Mouse (Mus musculus): Measurements from ENCODE around the gene Cks1b. TPM values are rescaled to one million over a fixed set of nuclear protein-coding genes. Genes with fewer than 3 reads are reported as not detected.
A peak's percentile ranks its signal among the peaks of the same experiment; 100 is the strongest.

The Cks1b gene
- total and polyA plus RNA-seq, 3 experiments, result 173 to 270 (median 268) TPM

DNA sequence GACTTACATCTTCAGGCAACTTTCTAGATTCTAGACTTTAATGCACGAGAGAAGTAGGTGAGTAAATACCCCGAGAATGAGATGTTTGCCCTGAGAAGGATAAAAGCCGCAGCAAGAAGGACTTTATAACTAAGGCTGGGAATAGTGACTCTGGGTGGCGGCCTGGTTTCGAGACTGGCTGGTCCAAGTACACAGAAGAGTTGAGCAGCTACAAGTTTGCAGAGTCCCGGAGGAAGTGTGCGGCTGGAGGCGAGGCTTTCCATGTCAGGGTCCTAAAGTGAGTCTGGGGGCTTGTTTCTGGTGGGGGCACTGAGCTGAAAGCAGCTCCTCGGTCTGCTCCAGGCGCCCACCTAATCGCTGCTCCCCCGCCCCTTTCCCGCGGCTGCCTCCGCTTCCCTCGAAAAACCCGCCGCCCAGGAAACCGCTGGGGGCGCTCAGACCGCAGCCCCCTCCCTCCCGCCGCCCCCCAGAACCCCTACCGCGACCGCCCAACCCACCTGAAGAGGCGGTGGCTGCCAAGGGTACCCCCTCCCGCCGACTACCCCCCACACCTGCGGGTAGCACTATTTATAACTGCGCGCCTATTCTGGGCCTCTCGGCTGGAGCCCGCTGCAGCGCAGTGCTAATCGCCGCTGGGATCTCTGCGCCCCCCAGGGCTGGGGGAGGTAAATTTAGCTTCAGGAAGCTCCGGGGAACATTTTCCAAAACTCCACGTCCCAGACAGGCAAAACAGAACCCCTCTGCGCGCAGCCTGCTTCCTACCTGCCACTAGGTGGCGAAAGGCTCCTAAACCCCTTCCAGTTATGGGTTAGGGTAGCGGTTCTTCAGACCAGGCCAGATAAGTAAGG lies 22.2 kb downstream of the Cks1b start:
- Histone ChIP-seq H3K9ac (ENCODE audit: insufficient read depth, low read depth) (peak overlapping the region; percentile 55), H3K9me3 (replicated peaks; ENCODE audit: low read length) (no peaks in the 10 kb centered on the region), H3K4me2 (ENCODE audit: insufficient read depth, low read depth, poor library complexity, severe bottlenecking) (peak overlapping the region; percentile 94), H3K4me1 (ENCODE audit: control insufficient read depth in 1 of 2, insufficient read depth in 2 of 2) (peaks cover 0 to 34% of the 10 kb centered on the region in 2 experiments; a peak in 3 of 4 replicates), H3K79me2 (replicated peaks; ENCODE audit: control insufficient read depth, extremely low read depth, insufficient read depth, poor library complexity, severe bottlenecking) (peaks cover 9% of the 10 kb centered on the region; the same call in 1 of the 2 replicates), H3K4me3 (replicated peaks in 1 of 3; ENCODE audit: low read depth in 2 of 3, low read length in 2 of 3, poor library complexity in 1 of 3) (peak overlapping the region; percentile 54 to 71 (median 58)), H3K27ac (ENCODE audit: insufficient read depth, low read depth) (peak overlapping the region; percentile 96), H3K27me3 (replicated peaks) (no peaks in the 10 kb centered on the region), H3K36me3 (replicated peaks in 1 of 2; ENCODE audit: control insufficient read depth in 1 of 2, insufficient read depth in 1 of 2, low read length in 1 of 2) (peaks cover 13 to 24% of the 10 kb centered on the region in 2 experiments)
- in situ Hi-C loops (cut with MboI; ENCODE audit: low pct_ligation_motif_present, low pct_unique_long_range_greater_than_20kb, low sequenced_read_pairs) (no loop called here), dilution Hi-C loops (cut with MboI; ENCODE audit: extremely low pct_ligation_motif_present, extremely low pct_unique_long_range_greater_than_20kb, low sequenced_read_pairs) (no loop called here)
- DNase-seq (ENCODE audit: extremely low read depth), result no peak
- TF ChIP-seq TCF12 (IDR thresholded peaks at IDR 0.05; ENCODE audit: low read depth, low read length) (peak; percentile 69; the same call in 1 of the 2 replicates), MXI1 (IDR thresholded peaks at IDR 0.05; ENCODE audit: low read depth, low read length) (peak; percentile 65), PAX5 (IDR thresholded peaks at IDR 0.05; ENCODE audit: low read length) (no peak), GABPA (IDR thresholded peaks at IDR 0.05; ENCODE audit: insufficient replicate concordance, low read depth, low read length) (no peak), BHLHE40 (IDR thresholded peaks at IDR 0.05; ENCODE audit: low read depth, low read length) (no peak), ELF1 (IDR thresholded peaks at IDR 0.05; ENCODE audit: low read depth, low read length) (no peak; the same call in 1 of the 2 replicates), POLR2AphosphoS2 (IDR thresholded peaks at IDR 0.05; ENCODE audit: low read depth, low read length) (peak; percentile 56; the same call in 1 of the 2 replicates), ZC3H11A (IDR thresholded peaks at IDR 0.05; ENCODE audit: low read depth, low read length) (no peak), ZMIZ1 (IDR thresholded peaks at IDR 0.05; ENCODE audit: low read depth, low read length) (peak; percentile 97), RCOR1 (conservative IDR thresholded peaks at IDR 0.05; ENCODE audit: low read depth, low read length) (0 out of 2 replicates have a peak, but pooled peaks have one; percentile 22), NRF1 (IDR thresholded peaks at IDR 0.05; ENCODE audit: low read depth, low read length) (0 out of 2 replicates have a peak, but pooled peaks have one; percentile 13), MYC (IDR thresholded peaks at IDR 0.05; ENCODE audit: low read depth, low read length) (no peak), USF2 (conservative IDR thresholded peaks at IDR 0.05; ENCODE audit: low read depth, low read length) (no peak), MEF2A (IDR thresholded peaks at IDR 0.05; ENCODE audit: borderline replicate concordance, low read depth, low read length) (peak; percentile 89; the same call in 1 of the 2 replicates), ZNF384 (IDR thresholded peaks at IDR 0.05; ENCODE audit: low read depth, low read length) (no peak), IRF4 (IDR thresholded peaks at IDR 0.05; ENCODE audit: low read depth, low read length) (0 out of 2 replicates have a peak, but pooled peaks have one; percentile 8), HCFC1 (IDR thresholded peaks at IDR 0.05; ENCODE audit: low read depth, low read length) (no peak), POLR2A (IDR thresholded peaks at IDR 0.05; ENCODE audit: low read depth, low read length) (peak; percentile 74), NELFE (IDR thresholded peaks at IDR 0.05; ENCODE audit: low read depth, low read length) (peak; percentile 66), JUN (IDR thresholded peaks at IDR 0.05; ENCODE audit: insufficient read depth, low read depth, low read length) (no peak), SMC3 (IDR thresholded peaks at IDR 0.05; ENCODE audit: low read depth, low read length) (peak; percentile 51), ZKSCAN1 (IDR thresholded peaks at IDR 0.05; ENCODE audit: borderline replicate concordance, low read depth, low read length) (no peak), MAX (IDR thresholded peaks at IDR 0.05; ENCODE audit: low read length) (0 out of 2 replicates have a peak, but pooled peaks have one; percentile 3), CTCF (conservative IDR thresholded peaks at IDR 0.05 in 1 of 2, IDR thresholded peaks at IDR 0.05 in 1 of 2; ENCODE audit: low read depth in 2 of 2, low read length in 2 of 2) (peak; percentile 45 to 74), MAZ (IDR thresholded peaks at IDR 0.05; ENCODE audit: low read depth, low read length) (0 out of 2 replicates have a peak, but pooled peaks have one; percentile 16), CHD2 (IDR thresholded peaks at IDR 0.05; ENCODE audit: low read length) (peak; percentile 48; the same call in 1 of the 2 replicates), TBP (conservative IDR thresholded peaks at IDR 0.05; ENCODE audit: low read depth, low read length) (peak; percentile 94), RAD21 (IDR thresholded peaks at IDR 0.05; ENCODE audit: low read depth, low read length) (peak; percentile 33), KAT2A (IDR thresholded peaks at IDR 0.05; ENCODE audit: insufficient replicate concordance, low read length) (no peak), ETS1 (conservative IDR thresholded peaks at IDR 0.05; ENCODE audit: low read depth, low read length) (no peak), CHD1 (IDR thresholded peaks at IDR 0.05; ENCODE audit: low read depth, low read length) (0 out of 2 replicates have a peak, but pooled peaks have one; percentile 34), E2F4 (IDR thresholded peaks at IDR 0.05; ENCODE audit: insufficient replicate concordance, low read depth, low read length) (no peak), USF1 (IDR thresholded peaks at IDR 0.05; ENCODE audit: low read depth, low read length) (no peak), MAFK (IDR thresholded peaks at IDR 0.05; ENCODE audit: insufficient replicate concordance, low read length) (no peak), UBTF (IDR thresholded peaks at IDR 0.05; ENCODE audit: low read depth, low read length) (no peak), JUND (conservative IDR thresholded peaks at IDR 0.05; ENCODE audit: low read depth, low read length) (0 out of 2 replicates have a peak, but pooled peaks have one; percentile 0), EP300 (IDR thresholded peaks at IDR 0.05; ENCODE audit: low read length) (no peak; the same call in 1 of the 2 replicates)

Data from CH12.LX (cell line).